Mouse (Mus musculus) induced T-regulatory cell, adult 2 months (primary cell): Measurements from ENCODE around the gene Chsy1.
A peak's percentile ranks its signal among the peaks of the same experiment; 100 is the strongest.

Experiments used
- DNase-seq: peaks from one replicate; pipeline ENCODE4 v3.0.0-alpha.2; 2012; ENCODE audit warnings: low read depth

Chsy1 gene

GRCm38 (mm10) chr7:66214477-66214876 is 105.2 kb downstream of the Chsy1 start:
- no peak for DNase-seq

GRCm38 (mm10) chr7:66215911-66216310 is 106.6 kb downstream of the Chsy1 start:
- no peak for DNase-seq

DNA sequence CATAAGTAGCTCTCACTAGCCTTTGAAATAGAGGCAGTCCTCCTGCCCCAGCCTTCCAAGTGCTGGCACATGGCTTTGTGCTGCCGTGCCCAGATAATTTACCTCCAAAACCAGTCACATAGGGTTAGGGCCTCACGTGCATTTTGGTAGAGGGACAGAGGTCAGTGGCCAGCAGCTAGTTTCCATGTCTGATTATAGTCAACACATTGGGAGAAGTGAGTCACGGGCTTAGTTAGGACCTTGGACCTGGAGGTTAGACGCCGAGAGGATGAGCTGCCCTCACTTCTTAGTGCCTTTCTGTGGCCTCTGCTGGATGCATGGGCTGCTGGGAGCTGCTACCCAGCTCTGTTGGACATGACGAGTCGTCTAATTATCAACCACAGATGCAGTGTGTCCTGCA is 107.7 kb downstream of the Chsy1 start:
- no peak for DNase-seq

- DNase-seq, result no peak
Observed at GRCm38 (mm10) chr7:66217531-66218094, 108.3 kb downstream of the Chsy1 start.

DNA sequence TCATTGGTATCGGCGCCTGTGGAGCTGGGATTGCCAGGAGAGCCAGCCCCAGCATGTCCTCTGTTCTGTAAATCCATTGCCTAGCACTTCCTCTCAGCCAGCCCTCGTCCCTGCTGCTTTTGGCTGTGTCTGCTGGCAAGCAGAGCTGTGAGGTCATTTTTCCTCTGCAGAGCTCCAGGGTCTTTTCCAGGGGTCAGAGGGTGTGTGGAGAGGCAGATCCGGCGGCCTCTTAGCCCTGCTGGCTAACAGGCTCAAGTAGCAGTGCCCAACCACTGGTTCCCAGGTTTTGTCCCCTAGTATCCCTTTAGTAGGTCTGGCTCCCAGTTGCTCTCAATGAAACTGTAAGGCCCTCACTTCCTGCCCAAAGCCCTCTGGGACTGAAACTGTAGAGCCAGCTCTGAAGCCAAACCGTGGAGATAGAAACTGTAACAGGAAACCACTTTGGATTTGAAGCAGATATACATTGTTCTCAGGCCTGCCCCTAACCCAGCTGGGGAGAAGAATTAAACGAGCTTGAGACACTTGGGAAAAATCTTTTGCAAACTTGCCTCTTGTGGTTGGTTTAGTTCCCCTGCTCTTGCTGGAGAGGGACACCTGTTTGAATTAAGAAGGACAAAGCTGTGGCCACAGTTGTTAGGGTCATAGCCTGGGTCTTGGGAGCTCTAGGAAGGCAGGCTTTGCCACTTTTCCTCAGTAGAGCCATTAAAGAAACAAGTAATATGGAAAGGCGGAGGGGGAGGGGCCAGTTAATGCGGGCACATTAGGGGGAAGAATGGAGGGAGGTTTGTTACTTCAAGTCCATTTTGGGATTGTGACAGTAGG is 109.1 kb downstream of the Chsy1 start:
- no peak for DNase-seq

DNA sequence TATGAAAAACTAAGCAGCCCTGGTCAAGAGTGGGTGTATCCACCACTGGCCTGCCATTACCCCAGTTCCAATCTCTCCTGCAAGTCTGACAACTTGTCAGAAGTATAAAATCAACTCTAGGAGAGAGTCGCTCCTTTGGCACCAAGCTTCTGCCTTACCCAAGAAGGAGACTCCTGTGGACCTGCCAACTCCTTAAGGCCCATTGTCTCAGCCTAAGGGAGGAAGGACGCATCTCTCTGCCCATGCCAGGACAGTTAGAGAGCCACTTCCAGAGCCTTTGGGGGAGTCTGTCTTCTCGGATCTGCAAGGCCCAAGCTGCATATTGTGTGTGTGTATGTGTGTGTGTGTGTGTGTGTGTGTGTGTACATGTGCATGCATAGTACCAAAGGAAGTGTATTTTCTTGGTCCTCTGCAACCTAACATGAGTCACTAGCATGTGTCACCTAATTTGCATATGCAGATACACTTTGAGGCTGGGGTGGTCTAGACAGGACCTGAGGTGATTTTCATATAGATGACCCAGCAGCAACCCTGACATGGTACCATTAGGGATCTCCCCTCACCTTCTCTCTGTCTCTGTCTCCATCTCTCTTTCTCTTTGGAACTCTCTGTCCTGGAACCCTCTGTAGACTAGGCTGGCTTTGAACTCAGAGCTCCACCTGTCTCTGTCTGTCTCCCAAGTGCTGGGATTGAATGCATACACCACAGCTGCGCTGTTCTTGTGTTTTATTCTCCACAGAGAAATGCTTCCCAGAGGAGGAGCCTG is 109.9 kb downstream of the Chsy1 start:
- peak; percentile 16 for DNase-seq

DNA sequence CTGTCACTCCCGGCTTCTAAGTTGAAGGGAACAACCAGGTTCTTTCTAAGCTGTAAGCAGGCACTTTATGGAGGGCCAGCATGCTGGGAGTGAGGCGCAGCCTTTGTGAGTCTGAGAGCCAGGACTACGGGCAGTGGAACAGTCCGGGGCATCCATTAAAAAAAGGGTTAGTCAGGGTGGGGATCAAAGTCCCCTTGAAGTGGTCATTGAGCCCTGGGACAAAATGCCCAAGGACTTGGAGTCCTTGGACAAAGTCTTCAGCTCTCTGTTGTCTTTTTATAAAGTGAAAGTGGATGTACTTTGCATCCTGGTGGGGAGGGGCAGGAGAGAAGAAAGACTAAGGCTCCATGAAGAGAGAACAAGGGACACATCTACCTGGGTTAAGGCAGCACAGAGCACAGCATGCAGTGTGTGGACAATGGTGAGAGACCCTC is 110.5 kb downstream of the Chsy1 start:
- DNase-seq, result no peak

DNA sequence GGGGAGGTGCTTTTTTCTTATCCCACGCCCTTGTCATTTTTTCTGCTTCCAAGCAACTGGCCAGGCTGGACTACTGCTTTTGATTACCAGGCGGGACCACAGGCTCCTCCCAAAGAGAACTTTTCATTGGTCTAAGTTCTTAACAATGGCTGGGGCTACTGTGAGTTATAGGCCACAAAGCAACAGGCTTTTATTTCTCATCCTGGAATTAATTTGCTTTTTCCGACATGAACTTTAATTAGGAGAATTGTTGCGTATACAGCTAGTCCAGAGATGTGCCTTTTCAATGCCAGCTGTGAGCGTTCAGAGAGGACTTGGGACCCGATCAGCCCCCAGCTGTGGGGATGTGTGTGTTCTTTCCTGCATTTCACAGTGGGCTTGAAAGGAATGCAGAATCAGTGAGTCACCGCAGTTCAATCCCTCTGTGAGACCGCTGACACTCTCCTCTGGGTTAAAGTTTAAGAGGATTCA is 113.3 kb downstream of the Chsy1 start:
- no peak for DNase-seq
